Mouse (Mus musculus): ENCODE measurements around the gene Pipox.

Gene Pipox

GRCm38 (mm10) chr11:77847599-77848128, 46.2 kb downstream of the Pipox start:
- no peak for DNase-seq (ENCODE audit: low spot score in 2 of 2)

- peak in 1 of 2 experiments; percentile 14 for DNase-seq (ENCODE audit: low spot score in 2 of 2)
Measured at GRCm38 (mm10) chr11:77843906-77844200, 50.0 kb downstream of the Pipox start.

- no peak for DNase-seq (ENCODE audit: low spot score in 2 of 2)
Measured at GRCm38 (mm10) chr11:77843068-77843905, 50.6 kb downstream of the Pipox start.

- no peak for DNase-seq (ENCODE audit: low spot score in 2 of 2)
Measured at GRCm38 (mm10) chr11:77840523-77841245, 53.2 kb downstream of the Pipox start.

GRCm38 (mm10) chr11:77837856-77838255, 56.0 kb downstream of the Pipox start:
- DNase-seq (ENCODE audit: low spot score in 2 of 2) = no peak

GRCm38 (mm10) chr11:77836751-77837150, 57.1 kb downstream of the Pipox start:
- DNase-seq (ENCODE audit: low spot score in 2 of 2) = no peak

- no peak for DNase-seq (ENCODE audit: low spot score in 2 of 2)
Measured at GRCm38 (mm10) chr11:77836290-77836689, 57.6 kb downstream of the Pipox start.

GRCm38 (mm10) chr11:77835109-77835508, 58.8 kb downstream of the Pipox start:
- no peak for DNase-seq (ENCODE audit: low spot score in 2 of 2)

- DNase-seq (ENCODE audit: low spot score in 2 of 2) = no peak
Measured at GRCm38 (mm10) chr11:77832541-77832940, 61.4 kb downstream of the Pipox start.

GRCm38 (mm10) chr11:77830875-77831274, 63.0 kb downstream of the Pipox start:
- no peak for DNase-seq (ENCODE audit: low spot score in 2 of 2)
